Mouse (Mus musculus) ES-Bruce4 (cell line): Measurements from ENCODE around the gene Itga8. TPM values are rescaled to one million over a fixed set of nuclear protein-coding genes. Genes with fewer than 3 reads are reported as not detected.

Experiments
- H3K27ac ChIP-seq: 2 replicates; pipeline ENCODE4 v1.5.1; 2012; ENCODE audit warnings: low read length, inconsistent platforms; ENCODE audit not compliant: insufficient read depth
- H3K27me3 ChIP-seq: 2 replicates; pipeline ENCODE4 v1.6.1; 2012; ENCODE audit warnings: mild to moderate bottlenecking, low read length, inconsistent platforms; ENCODE audit not compliant: control insufficient read depth, poor library complexity, insufficient read depth, severe bottlenecking
- H3K36me3 ChIP-seq: 2 replicates; pipeline ENCODE4 v1.6.1; 2012; ENCODE audit warnings: inconsistent platforms, mild to moderate bottlenecking, low read length, moderate library complexity; ENCODE audit not compliant: control insufficient read depth, poor library complexity, insufficient read depth, severe bottlenecking
- H3K4me1 ChIP-seq: one replicate; pipeline ENCODE4 v1.8.1; 2011; ENCODE audit warnings: low read length; ENCODE audit not compliant: control insufficient read depth, insufficient read depth
- H3K4me3 ChIP-seq: 2 replicates; pipeline ENCODE4 v1.5.1; 2011; ENCODE audit warnings: low read depth, mild to moderate bottlenecking, low read length
- H3K9ac ChIP-seq: 2 replicates; pipeline ENCODE4 v1.6.1; 2012; ENCODE audit warnings: low read depth, mild to moderate bottlenecking, inconsistent platforms; ENCODE audit not compliant: poor library complexity, severe bottlenecking
- H3K9me3 ChIP-seq: replicated peaks from 2 replicates; pipeline ENCODE4 v1.6.1; 2012; ENCODE audit warnings: mild to moderate bottlenecking, low read length, inconsistent platforms; ENCODE audit not compliant: control insufficient read depth, poor library complexity, insufficient read depth, severe bottlenecking
- CTCF ChIP-seq: IDR thresholded peaks from one replicate; pipeline ENCODE4 v1.8.1; 2011; ENCODE audit warnings: low read depth, low read length
- EP300 ChIP-seq: IDR thresholded peaks from 2 replicates; pipeline ENCODE4 v1.6.1; 2011; ENCODE audit warnings: low read depth, low read length; ENCODE audit not compliant: insufficient read depth
- POLR2A ChIP-seq: IDR thresholded peaks from one replicate; pipeline ENCODE4 v1.8.1; 2011; ENCODE audit warnings: low read length; ENCODE audit not compliant: insufficient read depth
- polyA plus RNA-seq: library from polyadenylated mRNA; stranded (reverse); fragments of >200 nt; gene quantifications from 2 replicates; pipeline ENCODE4 v1.2.4, GENCODE M21; 2011; ENCODE audit warnings: low read depth; ENCODE audit not compliant: missing spikeins, insufficient read depth, insufficient read length

Gene Itga8
- polyA plus RNA-seq, 1 experiment = 1.3 TPM

GRCm38 (mm10) chr2:12090993-12091392 is 210.7 kb downstream of the Itga8 start:
- Histone ChIP-seq H3K36me3 (no peaks in the 10 kb centered on the region), H3K27ac (no peak overlapping the region), H3K4me1 (no peaks in the 10 kb centered on the region), H3K4me3 (no peak overlapping the region), H3K27me3 (no peaks in the 10 kb centered on the region; the same call in 1 of the 2 replicates), H3K9me3 (no peaks in the 10 kb centered on the region), H3K9ac (no peak overlapping the region)
- TF ChIP-seq EP300 = no peak
- no peak for TF ChIP-seq POLR2A
- TF ChIP-seq CTCF = no peak

GRCm38 (mm10) chr2:12085492-12085891 is 216.2 kb downstream of the Itga8 start:
- no peak for TF ChIP-seq POLR2A
- TF ChIP-seq CTCF = no peak
- no peak for TF ChIP-seq EP300

GRCm38 (mm10) chr2:12084341-12084740 is 217.4 kb downstream of the Itga8 start:
- no peaks in the 10 kb centered on the region; the same call in 1 of the 2 replicates for H3K27me3 ChIP-seq
- no peak overlapping the region for H3K27ac ChIP-seq
- TF ChIP-seq EP300 = no peak
- TF ChIP-seq CTCF = no peak
- no peak for TF ChIP-seq POLR2A
- H3K4me3 ChIP-seq = no peak overlapping the region
- H3K9me3 ChIP-seq = no peaks in the 10 kb centered on the region
- H3K36me3 ChIP-seq = no peaks in the 10 kb centered on the region
- H3K9ac ChIP-seq = no peak overlapping the region
- no peaks in the 10 kb centered on the region for H3K4me1 ChIP-seq

More at GRCm38 (mm10) chr2:12085492-12085891, 216.2 kb downstream of the Itga8 start:
- Histone ChIP-seq H3K4me3 (no peak overlapping the region), H3K36me3 (no peaks in the 10 kb centered on the region), H3K9me3 (no peaks in the 10 kb centered on the region), H3K27me3 (no peaks in the 10 kb centered on the region; the same call in 1 of the 2 replicates), H3K4me1 (no peaks in the 10 kb centered on the region), H3K9ac (no peak overlapping the region), H3K27ac (no peak overlapping the region)

GRCm38 (mm10) chr2:12077266-12077891 is 224.3 kb downstream of the Itga8 start:
- TF ChIP-seq POLR2A (no peak), CTCF (no peak)

GRCm38 (mm10) chr2:12065669-12066399 is 235.9 kb downstream of the Itga8 start:
- Histone ChIP-seq H3K9ac (no peak overlapping the region), H3K27me3 (no peaks in the 10 kb centered on the region), H3K4me3 (no peak overlapping the region), H3K27ac (no peak overlapping the region), H3K4me1 (no peaks in the 10 kb centered on the region), H3K9me3 (no peaks in the 10 kb centered on the region), H3K36me3 (no peaks in the 10 kb centered on the region)
- TF ChIP-seq POLR2A (no peak), CTCF (no peak), EP300 (no peak)

More at GRCm38 (mm10) chr2:12077266-12077891, 224.3 kb downstream of the Itga8 start:
- H3K27me3 ChIP-seq = no peaks in the 10 kb centered on the region; the same call in 1 of the 2 replicates
- H3K4me3 ChIP-seq = no peak overlapping the region
- H3K27ac ChIP-seq = peak overlapping the region; percentile 69
- no peak overlapping the region for H3K9ac ChIP-seq
- H3K36me3 ChIP-seq = no peaks in the 10 kb centered on the region
- no peaks in the 10 kb centered on the region; the same call in none of the 2 replicates for H3K9me3 ChIP-seq
- peaks cover 1% of the 10 kb centered on the region for H3K4me1 ChIP-seq

GRCm38 (mm10) chr2:12060034-12060723 is 241.5 kb downstream of the Itga8 start:
- no peak overlapping the region for H3K4me3 ChIP-seq
- no peaks in the 10 kb centered on the region for H3K36me3 ChIP-seq
- H3K27me3 ChIP-seq = no peaks in the 10 kb centered on the region
- no peak overlapping the region for H3K27ac ChIP-seq
- no peaks in the 10 kb centered on the region for H3K4me1 ChIP-seq
- TF ChIP-seq CTCF (no peak), EP300 (no peak), POLR2A (no peak)
- H3K9me3 ChIP-seq = no peaks in the 10 kb centered on the region
- no peak overlapping the region for H3K9ac ChIP-seq

Other genes starting within 250 kb of the Itga8 start
- gene Mindy3, start 117.5 kb upstream of the Itga8 start, polyA plus RNA-seq = 52.2 and 52.4 TPM in 2 replicates